Mouse (Mus musculus): ENCODE data around the gene St6gal1.

DNA sequence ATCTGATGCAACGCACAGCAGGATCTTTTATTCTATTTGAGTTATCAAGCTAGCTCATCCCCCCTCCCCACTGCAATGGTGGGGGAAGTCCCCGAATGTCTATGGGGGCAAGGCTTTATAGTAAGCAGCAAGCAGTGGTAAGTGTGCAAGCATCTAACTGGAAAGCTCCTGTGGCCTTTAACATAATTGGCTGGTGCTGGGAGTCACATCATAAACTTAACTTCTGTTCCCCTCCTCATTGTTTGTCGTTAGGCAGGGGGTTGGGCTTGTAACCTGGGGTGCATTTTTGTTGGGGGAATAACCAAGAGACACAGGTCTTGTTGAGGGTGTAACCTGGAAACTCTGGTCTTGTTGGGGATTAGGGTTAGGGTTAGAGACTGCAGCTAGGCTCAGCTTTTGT is 3.9 kb downstream of the St6gal1 start:
- TF ChIP-seq POLR2A (IDR thresholded peaks at IDR 0.05; ENCODE audit: borderline replicate concordance, control insufficient read depth, low read depth, low read length) (no peak), CTCF (IDR thresholded peaks at IDR 0.05; ENCODE audit: control insufficient read depth, insufficient read depth, low read length) (no peak)

Data from bone marrow, adult 2 months (tissue).